Mouse (Mus musculus) kidney, adult 2 months (tissue): Measurements from ENCODE around the gene Astn2.

ENCODE experiments used
- CTCF ChIP-seq: fragments of 200-500 bp; conservative IDR thresholded peaks from 2 replicates; pipeline ENCODE4 v1.5.1; 2011; ENCODE audit warnings: low read depth, mild to moderate bottlenecking, control low read depth, low read length, moderate library complexity, mixed read lengths; ENCODE audit not compliant: insufficient read depth, insufficient read length
- POLR2A ChIP-seq: fragments of 200-500 bp; IDR thresholded peaks from one replicate; pipeline ENCODE4 v1.6.1; 2011; ENCODE audit warnings: low read depth, low read length, control low read depth

GRCm38 (mm10) chr4:65430804-65431203 is 973.6 kb downstream of the Astn2 start:
- no peak for TF ChIP-seq POLR2A
- no peak for TF ChIP-seq CTCF
